Mouse (Mus musculus) kidney, embryonic 16.5 days (tissue): ENCODE measurements around the gene Fbxl19. TPM values are rescaled to one million over a fixed set of nuclear protein-coding genes. Genes with fewer than 3 reads are reported as not detected.
"Not testable (repeated sequence)": the region's sequence is repeated elsewhere in the genome, so short reads cannot be mapped to it uniquely, and the experiment has no call there.

Experiments used
- ATAC-seq: fragments of 200-750 bp; cut with Nextera tagmentation; 2 replicates; pipeline ENCODE4 v1.8.0; 2017; ENCODE audit warnings: moderate TSS enrichment; ENCODE audit not compliant: low FRiP score, low TSS enrichment
- H3K27ac ChIP-seq: fragments of 300-500 bp; sonication (generic); 2 replicates; pipeline ENCODE4 v1.5.1; 2014; ENCODE audit warnings: low read length
- H3K27me3 ChIP-seq: fragments of 300-500 bp; sonication (generic); 2 replicates; pipeline ENCODE4 v1.6.1; 2014; ENCODE audit warnings: low read length, control low read depth, mixed read lengths; ENCODE audit not compliant: insufficient read depth
- H3K36me3 ChIP-seq: fragments of 300-500 bp; sonication (generic); 2 replicates; pipeline ENCODE4 v1.6.1; 2014; ENCODE audit warnings: low read length, control low read depth, mixed read lengths; ENCODE audit not compliant: insufficient read depth
- H3K4me1 ChIP-seq: fragments of 300-500 bp; sonication (generic); 2 replicates; pipeline ENCODE4 v1.6.1; 2014; ENCODE audit warnings: low read length, control low read depth, mixed read lengths; ENCODE audit not compliant: insufficient read depth
- H3K4me2 ChIP-seq: fragments of 300-500 bp; sonication (generic); replicated peaks from 2 replicates; pipeline ENCODE4 v1.6.1; 2014; ENCODE audit warnings: low read depth, low read length
- H3K4me3 ChIP-seq: fragments of 300-500 bp; sonication (generic); 2 replicates; pipeline ENCODE4 v1.5.1; 2014; ENCODE audit warnings: mild to moderate bottlenecking, low read length
- H3K9ac ChIP-seq: fragments of 300-500 bp; sonication (generic); replicated peaks from 2 replicates; pipeline ENCODE4 v1.6.1; 2014; ENCODE audit warnings: low read length
- H3K9me3 ChIP-seq: fragments of 300-500 bp; sonication (generic); 2 replicates; pipeline ENCODE4 v1.6.1; 2016; ENCODE audit warnings: low read length, control low read depth
- WGBS: fragments of 180-500 bp; shearing (Covaris S2); extraction: QIAGEN DNeasy Blood & Tissue Kit; methylation state at CpG from one replicate; pipeline ENCODE4 v1.1.7; 2014; 5-methylcytosine and 5-hydroxymethylcytosine counted together
- polyA plus RNA-seq: library from polyadenylated mRNA; unstranded; fragments of >200 nt; fragmentation: Nextera tagmentation; extraction: Ambion mirVana; gene quantifications from 2 replicates; pipeline ENCODE4 v1.2.1, GENCODE M21; 2015

The Fbxl19 gene
- polyA plus RNA-seq, 1 experiment from 2014 or later = 5.4 TPM

DNA sequence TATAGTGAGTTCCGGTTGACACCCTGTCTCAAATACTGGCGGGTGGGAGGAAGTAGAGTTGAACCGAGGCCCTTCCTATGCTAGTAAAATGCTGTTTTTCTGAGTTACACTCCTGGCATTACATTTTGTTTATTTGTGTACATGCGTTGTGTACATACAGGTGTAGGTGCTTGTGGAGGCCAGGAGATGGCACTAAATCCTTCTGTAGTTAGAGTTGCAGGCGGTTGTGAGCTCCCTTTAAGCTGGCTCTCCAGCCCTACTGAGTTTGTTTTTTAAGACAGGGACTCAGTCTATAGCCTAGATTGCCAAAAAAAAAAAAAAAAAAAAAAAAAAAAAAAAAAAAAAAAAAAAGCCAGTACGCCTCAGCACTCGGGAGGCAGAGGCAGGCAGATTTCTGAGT, 16.4 kb upstream of the Fbxl19 start:
- no peak for ATAC-seq
- H3K4me3 ChIP-seq = no peak overlapping the region
- H3K4me1 ChIP-seq = no peaks in the 10 kb centered on the region
- H3K27ac ChIP-seq = no peak overlapping the region
- WGBS = 81% methylated on average over 7 of the region's 7 CpGs
- no peaks in the 10 kb centered on the region for H3K27me3 ChIP-seq
- H3K9me3 ChIP-seq = no peaks in the 10 kb centered on the region
- H3K36me3 ChIP-seq = no peaks in the 10 kb centered on the region
- no peak overlapping the region for H3K4me2 ChIP-seq
- no peak overlapping the region for H3K9ac ChIP-seq

DNA sequence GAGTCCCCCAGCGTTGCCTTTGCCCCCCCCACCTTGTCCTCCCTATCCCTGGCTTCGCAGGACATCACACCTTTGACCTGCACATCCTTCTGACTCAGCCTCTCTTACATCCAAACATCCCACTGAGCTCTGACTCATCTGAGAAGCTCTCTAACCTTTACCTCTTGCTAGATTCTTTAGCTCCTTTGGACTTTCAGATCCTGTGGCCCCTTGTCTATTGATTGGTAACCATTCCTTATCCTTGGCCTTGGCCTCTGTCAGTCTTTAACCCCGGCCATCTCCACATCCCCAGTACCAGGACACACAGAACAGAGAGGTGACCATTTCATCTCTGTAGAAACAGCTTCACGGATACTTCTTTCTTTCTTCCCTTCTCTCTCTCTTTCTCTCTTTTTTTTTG, 14.2 kb upstream of the Fbxl19 start:
- H3K9ac ChIP-seq = no peak overlapping the region
- WGBS = 59% methylated on average over 4 of the region's 4 CpGs
- H3K9me3 ChIP-seq = no peaks in the 10 kb centered on the region
- H3K4me2 ChIP-seq = no peak overlapping the region
- H3K27ac ChIP-seq = no peak overlapping the region
- no peak for ATAC-seq
- no peaks in the 10 kb centered on the region for H3K27me3 ChIP-seq
- H3K36me3 ChIP-seq = no peaks in the 10 kb centered on the region
- H3K4me3 ChIP-seq = no peak overlapping the region
- H3K4me1 ChIP-seq = no peaks in the 10 kb centered on the region

DNA sequence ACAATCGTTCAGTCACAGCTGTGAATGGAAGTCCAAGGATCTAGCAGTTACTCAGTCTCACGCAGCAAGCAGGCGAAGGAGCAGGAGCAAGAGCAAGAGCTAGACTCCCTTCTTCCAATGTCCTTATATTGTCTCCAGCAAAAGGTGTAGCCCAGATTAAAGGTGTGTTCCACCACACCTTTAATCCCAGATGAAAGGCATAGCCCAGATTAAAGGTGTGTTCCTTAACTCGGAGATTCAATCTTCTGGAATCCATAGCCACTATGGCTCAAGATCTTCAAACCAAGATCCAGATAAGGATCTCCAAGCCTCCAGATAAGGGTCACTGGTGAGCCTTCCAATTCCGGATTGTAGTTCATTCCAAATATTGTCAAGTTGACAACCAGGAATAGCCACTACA, 12.3 kb upstream of the Fbxl19 start, which contains the start of gene Ctf2:
TSS of gene Ctf2 (minus strand) at position 101 of the 400 bp plus-strand sequence.
- not testable (repeated sequence) for H3K4me3 ChIP-seq, H3K4me2 ChIP-seq, H3K9ac ChIP-seq, H3K27me3 ChIP-seq, ATAC-seq, H3K9me3 ChIP-seq, H3K27ac ChIP-seq, H3K36me3 ChIP-seq, H3K4me1 ChIP-seq
- WGBS = no CpG with 5 or more reads among the region's 5 CpGs

DNA sequence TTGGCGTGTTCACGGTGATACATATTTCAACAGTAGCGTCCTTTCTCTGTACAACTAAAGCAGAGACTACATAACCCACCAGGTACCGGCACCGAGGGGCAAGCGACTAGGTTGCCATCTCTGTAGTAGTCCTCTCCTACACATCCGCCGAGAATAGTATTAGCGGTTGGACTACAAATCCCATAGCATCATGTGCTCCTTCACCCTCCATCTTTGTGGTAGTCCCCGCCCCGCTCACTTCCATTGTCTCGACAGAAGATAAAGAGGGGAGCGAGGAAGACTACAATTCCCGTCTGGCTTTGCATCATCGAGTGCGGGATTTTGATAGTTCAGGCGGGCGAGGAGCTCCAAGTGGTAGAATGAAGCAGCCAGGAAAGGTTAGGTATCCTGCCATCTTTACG, 908 bp downstream of the Fbxl19 start:
- ATAC-seq = peak; percentile 86
- Histone ChIP-seq H3K4me1 (peaks cover 14% of the 10 kb centered on the region), H3K27ac (peak overlapping the region; percentile 93), H3K27me3 (no peaks in the 10 kb centered on the region), H3K4me2 (peak overlapping the region; percentile 76), H3K9me3 (no peaks in the 10 kb centered on the region), H3K36me3 (peaks cover 23% of the 10 kb centered on the region), H3K4me3 (peak overlapping the region; percentile 84), H3K9ac (peak overlapping the region; percentile 87)
- 0% methylated on average over 19 of the region's 19 CpGs for WGBS

DNA sequence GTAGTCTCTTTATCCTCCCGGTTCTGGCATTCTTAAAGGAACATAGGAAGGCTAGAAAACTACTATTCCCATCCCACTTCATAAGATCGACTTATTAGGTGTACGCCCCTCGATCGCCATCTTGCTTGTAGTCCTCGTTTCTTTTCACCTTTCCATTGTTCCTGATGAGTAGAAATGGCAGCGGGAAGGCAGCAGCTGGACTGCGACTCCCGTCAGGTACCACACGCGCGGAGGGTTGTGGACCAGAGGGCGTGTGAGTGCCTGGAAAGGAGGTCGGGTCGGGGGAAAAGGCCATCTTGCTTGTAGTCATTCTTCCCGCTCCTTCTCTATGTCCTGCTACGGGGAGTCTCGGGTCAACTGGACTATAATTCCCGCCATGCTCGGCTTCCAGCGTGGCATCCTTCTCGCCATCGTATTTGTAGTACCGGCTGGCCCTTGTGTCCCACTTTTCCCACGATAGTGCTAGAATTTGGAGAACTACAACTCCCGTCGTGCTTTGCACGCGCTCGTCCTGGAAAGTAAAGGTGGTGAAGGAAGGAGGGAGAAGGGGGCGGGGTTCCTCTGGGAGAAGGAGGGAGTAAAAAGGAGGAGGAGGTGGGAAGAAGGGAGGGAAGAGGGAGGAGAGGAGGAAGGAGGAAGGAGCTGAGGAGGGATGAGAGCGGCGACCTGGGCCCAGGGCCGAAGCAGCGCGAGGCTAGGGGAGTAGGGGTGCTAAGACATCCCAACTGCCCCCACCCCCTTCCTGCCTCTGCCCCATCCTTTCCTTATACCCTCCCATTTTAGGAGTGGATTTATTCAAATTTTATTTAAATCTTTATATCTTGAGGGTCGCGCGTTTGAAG, 1.5 kb downstream of the Fbxl19 start:
- peak overlapping the region; percentile 76 for H3K4me2 ChIP-seq
- peak; percentile 92 for ATAC-seq
- H3K4me3 ChIP-seq = peak overlapping the region; percentile 84
- peak overlapping the region; percentile 93 for H3K27ac ChIP-seq
- peaks cover 14% of the 10 kb centered on the region for H3K4me1 ChIP-seq
- peak overlapping the region; percentile 87 for H3K9ac ChIP-seq
- 0% methylated on average over 37 of the region's 39 CpGs for WGBS
- no peaks in the 10 kb centered on the region for H3K27me3 ChIP-seq
- no peaks in the 10 kb centered on the region for H3K9me3 ChIP-seq
- peaks cover 29% of the 10 kb centered on the region for H3K36me3 ChIP-seq

DNA sequence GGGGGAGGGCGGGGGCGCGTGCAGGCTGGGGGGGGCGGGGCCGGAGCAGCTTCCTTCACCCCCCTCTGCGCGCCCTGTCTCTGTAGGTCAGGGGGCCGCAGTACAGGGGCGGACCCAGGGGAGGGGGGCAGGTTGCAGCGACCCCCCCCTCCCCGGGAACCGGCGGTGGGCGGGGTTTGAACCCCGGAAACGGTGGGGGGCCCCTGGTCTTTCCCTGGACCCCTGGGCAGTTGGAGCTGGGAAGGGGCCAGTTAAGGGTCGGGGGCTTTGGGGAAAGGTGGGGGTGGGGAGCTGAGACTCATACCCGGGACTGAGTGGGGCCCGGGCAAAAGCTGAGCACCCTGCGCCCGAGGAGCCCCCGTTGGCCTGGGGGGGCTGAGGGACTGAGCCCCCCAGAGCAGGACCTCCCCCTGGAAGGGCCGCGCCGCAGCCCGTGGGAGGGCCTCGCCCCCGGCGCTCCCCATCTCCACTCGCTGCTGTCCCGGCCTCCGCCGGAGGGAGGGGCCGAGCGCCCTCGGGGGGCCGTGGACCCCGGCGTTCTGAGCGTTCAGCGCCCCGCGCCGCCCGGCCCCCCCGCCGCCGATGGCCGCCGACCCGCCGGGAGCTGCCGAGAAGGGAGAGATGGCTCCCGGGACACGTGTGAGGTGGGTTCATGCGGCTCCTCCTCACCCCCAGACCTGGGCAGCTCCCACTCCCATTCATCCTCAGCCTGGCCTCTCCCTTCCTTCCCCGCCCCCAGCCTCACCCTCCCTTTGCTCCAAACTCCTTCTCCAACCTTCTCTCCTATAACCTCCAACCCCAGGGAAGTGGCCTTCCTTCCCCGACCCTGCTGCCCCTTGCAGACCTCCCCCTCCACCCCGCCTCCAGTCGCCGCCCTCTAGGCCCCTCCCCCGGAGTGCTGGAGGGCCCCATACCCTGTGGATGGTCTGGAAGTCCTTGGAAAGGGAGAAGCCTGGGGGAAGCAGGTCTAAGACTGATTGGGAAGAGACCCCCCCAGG, 2.5 kb downstream of the Fbxl19 start:
- Histone ChIP-seq H3K4me1 (peaks cover 14% of the 10 kb centered on the region), H3K27me3 (no peaks in the 10 kb centered on the region), H3K4me3 (peak overlapping the region; percentile 84), H3K9ac (peak overlapping the region; percentile 87), H3K36me3 (peaks cover 38% of the 10 kb centered on the region), H3K27ac (peak overlapping the region; percentile 93), H3K9me3 (no peaks in the 10 kb centered on the region), H3K4me2 (peak overlapping the region; percentile 76)
- under 1% methylated on average over 26 of the region's 62 CpGs for WGBS
- ATAC-seq = peak; percentile 13

DNA sequence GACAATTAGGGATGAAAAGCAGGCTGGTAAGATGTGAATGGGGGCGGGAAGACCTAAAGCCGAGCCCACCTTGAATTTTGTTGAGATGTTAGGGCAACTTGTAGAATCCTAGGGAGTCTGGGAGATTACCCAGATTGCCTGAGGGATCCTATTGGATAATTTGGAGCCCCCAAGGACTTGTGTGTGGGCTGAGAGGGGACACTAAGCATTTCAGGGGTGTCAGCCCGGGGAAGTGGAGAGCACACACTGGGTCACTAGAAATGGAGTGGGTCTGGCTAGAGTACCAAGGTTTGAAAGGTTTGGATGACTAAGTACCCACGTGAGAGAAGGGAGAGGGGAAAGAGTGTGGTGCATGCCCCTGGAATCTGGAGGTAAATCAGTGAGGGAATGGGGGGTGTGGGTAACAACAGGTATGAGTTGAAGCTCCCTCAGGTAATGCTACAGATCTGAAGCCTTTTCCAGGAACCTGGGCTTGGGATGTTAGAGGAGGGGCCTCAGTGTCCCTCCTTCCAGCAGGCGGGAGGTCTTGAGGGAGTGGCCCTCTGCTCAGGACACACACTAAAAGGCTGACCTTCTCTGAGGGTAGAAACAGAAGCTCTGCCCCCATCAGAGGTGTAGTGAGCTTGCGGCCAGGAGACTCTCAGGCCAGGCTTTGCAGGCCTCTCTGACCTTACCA, 3.4 kb downstream of the Fbxl19 start:
- WGBS = 24% methylated on average over 6 of the region's 6 CpGs

DNA sequence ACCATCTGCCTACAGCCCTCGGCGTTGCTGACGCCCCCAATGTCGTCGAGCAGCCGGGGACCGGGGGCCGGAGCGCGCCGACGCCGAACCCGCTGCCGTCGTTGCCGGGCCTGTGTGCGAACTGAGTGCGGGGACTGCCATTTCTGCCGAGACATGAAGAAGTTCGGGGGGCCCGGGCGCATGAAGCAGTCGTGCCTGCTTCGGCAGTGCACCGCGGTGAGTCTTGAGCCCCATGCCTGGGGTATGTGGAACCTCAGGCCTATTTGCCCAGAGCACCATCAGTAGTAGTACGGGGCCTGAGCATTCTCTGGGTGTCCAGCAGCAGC, 3.9 kb downstream of the Fbxl19 start:
- 0 out of 2 replicates have a peak overlapping the region, but pooled peaks have one; percentile 84 for H3K4me3 ChIP-seq
- peaks cover 19% of the 10 kb centered on the region for H3K4me1 ChIP-seq
- H3K27ac ChIP-seq = no peak overlapping the region
- no peaks in the 10 kb centered on the region for H3K27me3 ChIP-seq
- no peak overlapping the region for H3K9ac ChIP-seq
- H3K36me3 ChIP-seq = peaks cover 52% of the 10 kb centered on the region
- WGBS = 87% methylated on average over 27 of the region's 28 CpGs
- no peak for ATAC-seq
- 0 out of 2 replicates have a peak overlapping the region, but pooled peaks have one; percentile 76 for H3K4me2 ChIP-seq
- no peaks in the 10 kb centered on the region for H3K9me3 ChIP-seq

More for the DNA sequence above, 3.4 kb downstream of the Fbxl19 start:
- peaks cover 14% of the 10 kb centered on the region for H3K4me1 ChIP-seq
- peak overlapping the region; percentile 87 for H3K9ac ChIP-seq
- H3K27ac ChIP-seq = peak overlapping the region; percentile 93
- H3K27me3 ChIP-seq = no peaks in the 10 kb centered on the region
- H3K9me3 ChIP-seq = no peaks in the 10 kb centered on the region
- ATAC-seq = no peak
- H3K4me2 ChIP-seq = peak overlapping the region; percentile 76
- H3K4me3 ChIP-seq = peak overlapping the region; percentile 84
- H3K36me3 ChIP-seq = peaks cover 47% of the 10 kb centered on the region
